Mouse (Mus musculus) cerebellum, adult 9-10 months (tissue): Measurements from ENCODE around the gene Prlr.

Source experiments
- DNase-seq: peaks from one replicate; pipeline ENCODE4 v3.0.0; 2022

Prlr gene

GRCm38 (mm10) chr15:10332566-10332965 is 155.5 kb downstream of the Prlr start:
- no peak for DNase-seq

DNA sequence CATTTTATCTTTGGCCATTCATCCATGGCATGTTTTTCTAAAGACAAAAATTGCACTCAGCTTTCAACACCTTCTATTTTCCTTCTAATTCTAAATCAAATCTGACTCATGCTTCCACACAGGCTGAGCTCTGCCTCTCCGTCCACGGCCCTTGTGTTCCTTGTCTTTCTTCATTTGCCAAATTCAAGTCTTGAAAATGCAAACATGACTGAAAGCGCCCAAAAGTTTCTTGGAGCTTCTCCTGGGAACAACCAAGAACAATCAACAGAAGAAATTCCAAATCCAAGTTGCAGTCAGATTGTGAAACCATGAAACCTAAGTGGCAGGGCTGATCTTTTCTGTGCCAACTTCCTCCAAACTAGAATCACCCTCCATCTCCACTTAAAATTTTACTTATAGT is 161.6 kb downstream of the Prlr start:
- no peak for DNase-seq

GRCm38 (mm10) chr15:10347044-10347443 is 170.0 kb downstream of the Prlr start:
- DNase-seq = no peak

DNA sequence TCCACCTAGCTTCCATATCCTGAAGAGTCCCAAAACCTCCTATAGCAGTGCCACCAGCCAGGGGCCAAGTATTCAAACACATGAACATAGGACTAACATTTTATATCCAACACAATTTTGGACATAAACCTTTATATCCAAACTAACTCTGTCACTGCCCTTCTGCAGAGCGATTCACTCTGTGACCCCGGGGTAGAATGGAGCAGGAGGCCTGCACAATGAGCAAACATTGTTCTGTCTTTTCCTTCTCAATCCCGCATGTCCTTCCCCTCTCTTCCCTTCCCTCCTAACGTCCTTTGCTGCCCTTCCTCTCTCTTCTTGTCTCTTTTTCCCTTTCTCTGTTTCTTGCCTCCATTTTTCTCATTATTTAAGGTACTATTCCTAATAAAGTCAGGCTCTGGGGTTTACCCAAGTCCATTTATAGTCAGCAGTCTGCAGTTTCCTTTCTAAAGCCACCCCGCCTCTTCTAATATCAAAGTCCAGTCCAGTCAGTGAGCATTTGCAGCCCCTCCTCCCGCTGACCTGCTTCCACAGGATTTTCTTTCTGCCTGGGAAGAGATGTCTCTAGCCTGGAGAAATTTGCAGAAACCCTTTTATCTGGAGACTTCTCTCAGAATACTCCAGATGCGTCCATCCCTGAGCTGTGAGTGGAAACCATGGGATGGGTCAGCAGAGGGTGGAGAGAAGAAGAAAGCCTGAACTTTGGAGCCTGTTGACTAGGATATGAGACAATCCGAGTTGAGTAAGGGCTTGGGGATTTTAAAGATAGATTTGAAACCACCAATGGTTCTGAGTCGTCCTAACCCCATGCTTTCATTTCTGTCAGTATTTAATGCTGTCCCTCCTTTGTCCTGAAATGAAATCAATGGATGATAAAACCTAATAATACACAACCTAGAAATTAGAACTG is 181.3 kb downstream of the Prlr start, which contains the start of gene Agxt2:
Gene Agxt2 (plus strand): TSS at position 494 of the 910 bp plus-strand sequence.
- DNase-seq = no peak

- no peak for DNase-seq
Measured at GRCm38 (mm10) chr15:10366331-10366730, 189.3 kb downstream of the Prlr start.

DNA sequence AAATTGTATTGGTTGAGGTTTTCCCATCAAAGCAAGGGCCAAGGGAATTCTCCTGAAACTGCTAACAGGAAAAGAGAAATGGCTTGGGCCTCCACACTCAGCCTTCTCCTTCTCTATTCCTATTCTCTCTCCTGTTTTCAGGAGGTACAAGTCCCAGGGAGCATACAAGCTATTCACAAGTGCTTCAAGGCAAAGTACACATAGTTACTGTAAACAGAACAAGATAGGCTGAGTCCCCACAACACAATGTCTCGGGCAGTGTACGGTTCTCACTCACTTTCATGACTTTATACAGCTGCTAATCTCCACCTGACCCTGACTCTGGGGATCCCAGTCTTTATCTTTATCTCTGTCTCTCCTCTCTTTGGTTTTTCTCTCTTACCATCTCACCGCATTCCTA is 198.4 kb downstream of the Prlr start:
- DNase-seq = no peak

DNA sequence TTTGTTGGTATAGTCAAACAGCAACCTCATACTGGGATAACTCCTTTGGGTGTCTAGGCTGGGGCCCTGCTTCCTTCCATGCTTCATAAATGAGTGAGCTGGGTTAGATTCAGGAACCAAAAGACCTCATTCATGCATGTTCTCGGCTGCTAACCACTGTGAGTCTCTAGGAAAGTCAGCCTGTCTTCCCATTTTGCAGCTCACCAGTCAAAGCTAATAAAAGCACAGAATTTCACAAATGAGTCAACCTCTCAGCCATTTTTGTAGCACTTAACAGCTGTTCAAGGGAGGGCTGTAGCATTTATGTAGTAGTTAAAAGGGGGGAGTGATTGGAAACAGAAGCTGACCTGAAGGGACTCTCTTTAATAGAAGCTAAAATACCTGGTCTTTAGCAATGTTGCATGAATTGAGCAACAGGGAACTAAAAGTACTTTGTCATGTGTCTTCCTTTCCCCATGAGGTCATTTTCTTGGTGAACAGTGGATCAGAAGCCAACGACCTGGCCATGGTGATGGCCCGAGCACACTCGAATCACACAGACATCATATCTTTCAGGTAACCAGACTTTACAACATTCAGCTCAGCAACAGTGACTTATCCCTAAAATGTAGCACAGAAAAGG is 201.4 kb downstream of the Prlr start:
- DNase-seq = no peak

DNA sequence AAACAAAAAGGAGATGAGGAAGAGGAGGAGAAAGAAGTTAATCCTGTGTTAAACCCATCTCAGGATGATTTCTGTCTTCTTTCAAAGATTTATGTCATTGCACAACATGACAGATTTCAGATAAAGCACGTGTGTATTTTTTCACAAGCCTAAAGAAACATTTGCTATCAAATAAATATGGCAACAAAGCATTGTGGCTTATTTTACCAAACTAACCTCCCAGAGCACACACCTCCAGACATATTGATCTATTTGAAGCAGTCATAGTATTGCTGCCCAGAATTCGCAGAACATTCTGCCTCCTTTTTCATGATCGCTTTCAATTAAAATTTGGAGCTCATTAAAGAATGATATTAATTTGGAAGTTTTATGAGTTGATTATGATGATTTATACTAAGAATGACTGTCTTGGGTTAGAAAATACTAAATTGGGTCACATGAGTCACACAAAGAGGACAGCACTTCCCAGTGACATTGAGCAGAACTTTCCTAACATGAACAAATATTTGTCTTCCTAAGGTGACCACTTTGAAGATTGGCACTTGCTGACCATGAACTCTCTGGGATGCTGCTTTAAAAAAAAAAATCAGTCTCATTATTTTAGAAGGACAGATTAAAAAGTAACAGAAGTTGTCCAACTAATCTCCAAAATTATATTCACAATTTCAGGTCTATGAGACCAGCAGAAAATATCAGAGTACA is 202.9 kb downstream of the Prlr start:
- DNase-seq = no peak

- no peak for DNase-seq
Measured at GRCm38 (mm10) chr15:10387263-10387662, 210.2 kb downstream of the Prlr start.
